Mouse (Mus musculus): ENCODE results near the gene Gas2.

The Gas2 gene

DNA sequence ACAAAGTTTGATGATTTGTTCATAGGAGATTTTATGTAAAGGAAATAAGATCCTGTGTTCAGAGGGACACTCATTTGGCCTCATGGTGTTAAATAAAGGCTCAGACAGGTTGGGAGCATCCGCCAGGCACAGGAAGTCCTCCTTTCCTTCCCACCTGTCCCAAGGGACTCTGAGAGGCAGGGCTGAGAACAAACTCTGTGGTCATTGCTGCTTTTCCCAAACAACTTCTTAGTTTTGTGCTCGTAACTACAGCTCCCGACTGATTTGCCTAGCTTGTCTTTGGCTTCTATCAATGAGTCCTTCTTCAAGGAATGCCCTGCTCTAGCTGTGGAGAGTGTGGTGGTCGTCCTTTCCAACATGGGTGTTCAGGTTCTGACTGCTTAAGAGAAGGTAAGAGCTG lies 18.3 kb downstream of the Gas2 start:
- DNase-seq (ENCODE audit: low read depth, low spot score): no peak

DNA sequence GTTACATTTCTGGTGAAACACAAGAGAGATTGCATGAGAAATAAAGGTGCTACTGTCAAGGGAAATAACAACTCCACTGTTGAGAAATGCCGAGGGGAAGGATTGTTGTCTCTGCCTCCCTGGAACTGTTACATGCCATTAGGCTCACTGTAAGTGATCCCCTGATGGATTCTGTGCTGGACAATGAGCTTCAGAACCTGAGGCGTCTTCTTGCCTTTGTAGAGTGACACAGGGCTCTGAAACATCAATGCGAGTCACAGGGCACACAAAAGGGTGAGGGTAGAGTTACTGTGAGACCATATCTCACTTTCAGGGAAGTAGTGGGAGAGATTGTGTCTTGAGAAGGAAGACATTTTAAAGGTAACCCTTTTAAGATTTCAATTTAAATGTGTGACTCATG lies 23.5 kb downstream of the Gas2 start:
- DNase-seq (ENCODE audit: low read depth, low spot score): no peak

DNA sequence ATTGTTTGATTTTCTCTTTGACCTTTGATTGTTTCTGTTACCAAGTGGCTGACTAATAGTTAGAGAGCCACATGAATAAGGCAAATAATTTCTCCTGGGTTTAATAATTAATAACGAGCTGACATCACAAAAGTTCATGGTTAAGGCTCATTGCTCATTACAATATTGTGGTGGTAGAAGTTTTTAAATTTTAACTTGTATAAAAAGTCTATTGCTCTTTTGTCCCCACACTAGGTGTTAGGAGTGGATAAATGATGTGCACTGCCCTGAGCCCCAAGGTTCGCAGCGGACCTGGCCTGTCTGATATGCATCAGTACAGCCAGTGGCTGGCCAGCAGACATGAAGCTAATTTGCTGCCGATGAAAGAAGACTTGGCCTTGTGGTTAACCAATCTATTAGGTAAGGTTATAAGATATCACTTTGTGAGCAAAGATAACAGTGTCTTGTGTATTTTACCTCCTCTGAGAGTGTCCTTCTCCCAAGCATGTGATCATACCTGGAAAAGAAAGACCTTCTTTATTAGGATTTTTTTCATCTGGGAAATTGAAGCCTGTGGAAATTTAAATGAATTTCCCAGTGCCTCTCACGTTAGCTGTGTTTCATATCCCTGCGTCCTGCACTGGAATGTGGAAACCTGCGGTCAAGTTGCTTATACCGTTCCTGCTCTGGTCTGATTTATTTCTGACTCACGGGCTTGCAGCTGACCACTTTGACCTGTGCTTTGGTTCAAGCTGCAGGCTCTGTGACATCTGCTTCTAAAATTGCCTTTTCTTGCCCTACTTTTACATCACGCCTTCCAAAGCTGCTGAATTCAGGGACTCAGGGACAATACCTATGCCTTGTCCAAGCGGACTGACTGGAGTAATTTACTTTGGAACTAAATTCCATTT lies 26.1 kb downstream of the Gas2 start:
- no peak for DNase-seq (ENCODE audit: low read depth, low spot score)

DNA sequence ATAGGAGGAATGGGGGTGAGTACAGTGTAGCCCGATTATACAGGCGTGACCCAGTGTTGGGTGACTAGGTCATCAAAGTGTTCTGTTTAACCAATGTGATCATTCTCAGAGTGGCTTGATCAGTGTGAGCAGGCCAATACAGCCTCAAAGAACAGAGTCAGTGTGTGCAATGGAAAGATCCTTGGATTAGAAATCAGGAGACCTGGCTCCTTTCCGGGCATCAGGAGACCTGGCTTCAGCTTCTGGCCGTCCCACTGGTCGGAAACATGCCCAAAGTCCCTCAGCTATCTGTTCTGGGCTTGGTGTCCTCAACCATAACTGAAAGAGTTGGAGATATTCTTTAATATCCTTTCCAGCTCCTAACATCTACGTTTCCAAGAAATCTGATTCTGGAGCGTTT lies 27.8 kb downstream of the Gas2 start:
- DNase-seq (ENCODE audit: low read depth, low spot score): no peak

DNA sequence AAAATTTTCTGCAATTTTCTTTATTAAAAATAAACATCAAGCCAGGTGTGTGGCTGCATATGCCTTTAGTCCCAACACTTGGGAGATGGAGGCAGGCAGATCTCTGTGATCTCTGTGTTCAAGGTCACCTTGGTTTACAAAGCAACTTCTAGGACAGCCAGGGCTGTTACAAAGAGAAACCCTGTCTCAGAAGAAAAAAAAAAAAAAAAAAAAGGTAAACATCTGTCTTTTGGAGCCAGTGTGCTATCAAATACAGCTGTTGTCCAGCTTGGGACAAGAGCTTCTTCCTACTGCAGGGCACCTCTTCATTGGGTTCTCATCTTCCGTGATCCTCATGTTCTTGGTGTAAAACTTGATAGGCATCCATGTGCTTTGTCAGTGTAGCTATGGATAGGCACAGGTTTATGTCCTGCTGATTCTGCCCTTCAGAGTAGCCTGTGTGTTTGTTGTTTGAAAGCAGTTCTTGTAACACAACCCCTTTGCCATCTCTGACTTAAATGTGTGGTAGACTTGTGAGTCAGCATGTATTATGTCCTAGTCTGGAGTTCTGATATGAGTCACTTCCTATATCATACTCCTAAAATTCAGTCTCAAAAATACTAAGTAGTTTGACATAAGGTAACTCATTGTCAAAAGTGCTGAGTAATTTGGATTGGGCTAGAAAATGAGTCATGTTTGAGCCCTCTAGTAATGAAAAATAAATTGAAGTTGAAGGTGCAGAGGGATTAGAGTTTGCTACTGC lies 30.6 kb downstream of the Gas2 start:
- no peak for DNase-seq (ENCODE audit: low read depth, low spot score)

GRCm38 (mm10) chr7:51893008-51893407 lies 31.2 kb downstream of the Gas2 start:
- DNase-seq (ENCODE audit: low read depth, low spot score): no peak

- no peak for DNase-seq (ENCODE audit: low read depth, low spot score)
Measured at GRCm38 (mm10) chr7:51894133-51894801, 32.5 kb downstream of the Gas2 start.

- no peak for DNase-seq (ENCODE audit: low read depth, low spot score)
Measured at GRCm38 (mm10) chr7:51894939-51895338, 33.1 kb downstream of the Gas2 start.

GRCm38 (mm10) chr7:51899066-51899465 lies 37.3 kb downstream of the Gas2 start:
- no peak for DNase-seq (ENCODE audit: low read depth, low spot score)

DNA sequence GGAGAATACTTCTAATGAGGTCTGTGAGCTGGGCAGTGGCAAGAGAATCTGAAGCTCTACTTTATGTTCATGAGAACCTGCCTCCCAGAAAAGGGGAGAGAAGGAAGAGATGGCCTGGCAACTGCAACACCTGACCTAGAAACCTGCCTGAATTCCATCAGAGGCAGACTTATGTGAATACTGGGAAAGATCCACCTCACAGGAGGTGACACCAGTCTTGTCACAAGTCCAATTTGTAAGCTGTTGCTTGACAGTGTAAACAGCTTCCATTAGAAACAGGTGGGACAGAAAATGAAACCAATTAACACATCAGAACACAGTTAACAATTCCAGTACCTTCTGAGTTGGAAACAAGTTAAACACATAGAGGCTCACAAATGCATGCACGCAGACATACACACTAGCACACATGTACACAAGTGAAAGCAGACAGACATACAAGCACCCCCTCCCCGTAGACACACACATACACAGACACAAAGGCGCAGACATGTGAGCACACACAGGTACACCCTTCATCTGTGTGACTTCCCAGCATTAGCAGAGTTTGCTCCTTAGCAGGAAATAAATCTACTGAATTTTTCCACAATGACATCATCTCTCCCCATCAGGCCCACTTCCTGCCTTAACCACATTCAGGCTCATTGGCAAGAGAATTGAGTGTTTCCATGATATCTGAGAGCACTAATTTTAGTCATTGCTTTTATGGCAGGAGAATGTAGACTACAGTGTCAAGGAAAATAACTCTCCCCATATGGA lies 51.7 kb downstream of the Gas2 start:
- no peak for DNase-seq (ENCODE audit: low read depth, low spot score)

GRCm38 (mm10) chr7:51914132-51914531 lies 52.3 kb downstream of the Gas2 start:
- no peak for DNase-seq (ENCODE audit: low read depth, low spot score)

- no peak for DNase-seq (ENCODE audit: low read depth, low spot score)
Measured at GRCm38 (mm10) chr7:51928761-51929519, 67.1 kb downstream of the Gas2 start.

GRCm38 (mm10) chr7:51931217-51931616 lies 69.4 kb downstream of the Gas2 start:
- no peak for DNase-seq (ENCODE audit: low read depth, low spot score)

DNA sequence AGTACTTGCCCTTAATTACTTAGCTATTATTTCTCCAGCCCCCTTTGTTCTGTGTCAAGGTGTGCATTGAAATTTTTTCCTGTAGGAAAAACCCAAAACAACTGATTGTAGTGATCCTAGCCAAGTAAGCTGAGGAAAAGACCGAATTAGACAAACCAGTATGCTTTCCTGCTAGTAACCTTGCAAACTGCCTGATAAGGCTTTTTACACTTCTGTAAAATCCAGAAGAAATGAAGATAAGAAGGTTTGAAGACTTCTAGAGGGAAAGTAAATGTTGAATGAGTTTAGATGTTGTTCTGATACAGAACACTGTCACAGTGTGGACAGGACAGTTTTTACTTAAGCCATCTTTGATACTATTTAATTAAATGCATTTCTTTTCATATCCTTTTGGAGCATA lies 75.5 kb downstream of the Gas2 start:
- DNase-seq (ENCODE audit: low read depth, low spot score): no peak

DNA sequence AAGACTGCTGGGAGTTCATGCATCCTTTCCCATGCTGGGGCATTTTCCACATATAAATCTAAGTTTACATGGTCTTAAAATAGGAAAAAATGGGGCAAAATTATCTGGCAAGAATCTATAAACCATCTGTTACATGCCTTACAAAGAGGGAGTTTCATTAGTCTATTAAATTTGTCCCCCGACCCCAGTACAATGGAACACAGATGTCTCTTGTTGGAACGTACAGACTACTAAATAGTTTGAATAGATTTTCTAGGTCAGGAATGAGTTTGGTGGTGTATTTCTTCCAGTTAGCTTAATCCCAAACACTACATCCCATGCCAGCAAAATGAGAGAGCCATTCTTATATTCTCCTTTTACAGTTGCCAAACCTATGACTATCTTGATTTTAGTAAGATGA lies 78.6 kb downstream of the Gas2 start:
- no peak for DNase-seq (ENCODE audit: low read depth, low spot score)

DNA sequence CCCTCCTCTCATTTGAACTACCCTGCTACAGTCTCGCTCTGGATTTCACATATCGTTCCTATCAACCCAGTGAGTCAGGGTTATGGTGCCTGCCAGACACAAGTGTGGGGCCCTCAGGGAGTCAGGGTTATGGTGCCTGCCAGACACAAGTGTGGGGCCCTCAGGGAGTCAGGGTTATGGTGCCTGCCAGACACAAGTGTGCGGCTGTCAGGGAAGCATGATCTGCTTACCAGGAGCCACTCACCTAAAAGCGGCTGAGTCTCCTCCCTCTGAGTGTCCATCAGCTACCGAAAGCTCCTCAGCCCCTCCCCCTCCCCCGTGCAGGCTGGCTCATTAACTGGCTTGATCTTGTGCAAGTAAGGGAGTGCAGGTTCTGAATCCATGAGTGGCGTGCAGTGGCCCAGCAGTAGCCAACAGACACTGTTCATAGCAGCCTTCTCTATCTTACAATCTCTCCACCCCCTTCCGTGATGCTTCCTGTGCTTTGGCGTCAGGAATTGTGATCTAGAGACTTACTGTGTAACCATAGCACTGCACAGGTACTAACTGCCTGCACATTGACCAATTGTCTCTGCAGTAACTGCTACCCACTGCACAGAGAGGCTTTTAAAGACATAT lies 93.7 kb downstream of the Gas2 start:
- no peak for DNase-seq (ENCODE audit: low read depth, low spot score)

DNA sequence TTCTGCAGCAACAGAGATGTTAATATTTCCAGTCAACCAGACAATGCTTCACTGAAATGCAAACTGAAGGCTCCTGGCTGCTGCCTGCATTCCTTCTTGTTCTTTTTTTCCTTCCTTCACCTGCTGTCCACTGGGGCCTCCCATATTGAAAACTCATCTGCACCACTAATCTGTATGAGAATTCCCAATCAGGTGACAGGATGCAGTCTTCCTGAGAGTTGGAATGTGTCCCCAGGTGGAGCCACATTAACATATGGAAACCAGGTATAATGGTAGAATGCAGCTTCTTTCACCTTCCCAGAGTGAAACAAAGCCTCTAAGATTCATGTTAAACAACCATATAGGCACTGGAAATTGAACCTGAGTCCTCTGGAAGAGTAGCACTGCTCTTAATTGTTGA lies 96.0 kb downstream of the Gas2 start:
- DNase-seq (ENCODE audit: low read depth, low spot score): no peak

- DNase-seq (ENCODE audit: low read depth, low spot score): peak; percentile 26
Measured at GRCm38 (mm10) chr7:51960698-51961374, 99.0 kb downstream of the Gas2 start.

- no peak for DNase-seq (ENCODE audit: low read depth, low spot score)
Measured at GRCm38 (mm10) chr7:51962219-51962952, 100.6 kb downstream of the Gas2 start.

All from brain, embryonic 18.5 days (tissue).